Mouse (Mus musculus): ENCODE data around the gene Mgat5.

Mgat5 gene

GRCm38 (mm10) chr1:127511362-127511761, 306.5 kb downstream of the Mgat5 start:
- no peak for DNase-seq

GRCm38 (mm10) chr1:127512709-127513108, 307.9 kb downstream of the Mgat5 start:
- DNase-seq: no peak

- no peak for DNase-seq
Observed at GRCm38 (mm10) chr1:127513140-127513539, 308.3 kb downstream of the Mgat5 start.

GRCm38 (mm10) chr1:127513664-127514063, 308.8 kb downstream of the Mgat5 start:
- DNase-seq: no peak

- DNase-seq: no peak
Observed at GRCm38 (mm10) chr1:127514479-127514878, 309.7 kb downstream of the Mgat5 start.

- no peak for DNase-seq
Observed at GRCm38 (mm10) chr1:127514888-127515287, 310.1 kb downstream of the Mgat5 start.

GRCm38 (mm10) chr1:127523364-127523763, 318.5 kb downstream of the Mgat5 start:
- no peak for DNase-seq

GRCm38 (mm10) chr1:127530849-127531580, 326.2 kb downstream of the Mgat5 start:
- peak; percentile 56 for DNase-seq

GRCm38 (mm10) chr1:127531723-127532122, 326.9 kb downstream of the Mgat5 start:
- DNase-seq: no peak

GRCm38 (mm10) chr1:127536448-127536847, 331.6 kb downstream of the Mgat5 start:
- no peak for DNase-seq

GRCm38 (mm10) chr1:127537204-127538038, 332.6 kb downstream of the Mgat5 start:
- peak; percentile 53 for DNase-seq
